8 mouse cellular contexts compared by ENCODE assay signal in genomic region chr3:28805301-28806097, GRCm38 (mm10). TPM values are rescaled to one million over a fixed set of nuclear protein-coding genes. Genes with fewer than 3 reads are reported as not detected.
DNase-seq lines count a peak whose midpoint lies in the region; ATAC-seq and TF ChIP-seq lines count a peak whose summit lies in the region.

TSS of gene Rpl22l1 (plus strand) at chr3:28805436.

- under 1% methylated on average over 72 of the region's 72 CpGs for whole genome bisulfite sequencing in forebrain, embryonic 10.5 days
- WGBS in heart, embryonic 15.5 days: under 1% methylated on average over 69 of the region's 72 CpGs
- WGBS in liver, embryonic 14.5 days (ENCODE audit: insufficient replicate concordance): under 1% methylated on average over 72 of the region's 72 CpGs
- under 1% methylated on average over 72 of the region's 72 CpGs for WGBS in neural tube, embryonic 11.5 days
- WGBS in stomach, postnatal 0 days: under 1% methylated on average over 70 of the region's 72 CpGs

- H3K4me3 ChIP-seq in forebrain, embryonic 10.5 days: peak within 1 kb of the TSS; percentile 86
- H3K4me3 ChIP-seq in heart, embryonic 15.5 days: peak within 1 kb of the TSS; percentile 89
- H3K4me3 ChIP-seq in liver, embryonic 14.5 days (ENCODE audit: insufficient read depth in 1 of 2, low read depth in 2 of 2, low read length in 2 of 2): peak within 1 kb of the TSS; percentile 71 to 89
- peak within 1 kb of the TSS; percentile 88 for H3K4me3 ChIP-seq in neural tube, embryonic 11.5 days (ENCODE audit: low read depth, low read length)
- H3K4me3 ChIP-seq in stomach, postnatal 0 days (ENCODE audit: low read depth, low read length): peak within 1 kb of the TSS; percentile 85

- peak within 1 kb of the TSS; percentile 97 for H3K27ac ChIP-seq in forebrain, embryonic 10.5 days
- peak within 1 kb of the TSS; percentile 75 for H3K27ac ChIP-seq in heart, embryonic 15.5 days
- H3K27ac ChIP-seq in liver, embryonic 14.5 days: peak within 1 kb of the TSS; percentile 61
- peak within 1 kb of the TSS; percentile 72; the same call in 1 of the 2 replicates for H3K27ac ChIP-seq in neural tube, embryonic 11.5 days (ENCODE audit: low read depth, low read length)
- H3K27ac ChIP-seq in stomach, postnatal 0 days (replicated peaks): peak within 1 kb of the TSS; percentile 88

- TF ChIP-seq EP300 in liver, embryonic 14.5 days (IDR thresholded peaks at IDR 0.05; ENCODE audit: low read depth): no peak; the same call in 1 of the 2 replicates
- TF ChIP-seq EP300 in stomach, postnatal 0 days (optimal IDR thresholded peaks at IDR 0.05): peak; percentile 58

- ATAC-seq in heart, embryonic 15.5 days (replicated peaks; ENCODE audit: insufficient number of reproducible peaks, insufficient read depth, low FRiP score, low read depth): peak; percentile 100
- ATAC-seq in liver, embryonic 14.5 days (ENCODE audit: insufficient read depth): peak; percentile 98
- ATAC-seq in neural tube, embryonic 11.5 days (ENCODE audit: insufficient read depth, low FRiP score, low TSS enrichment): peak; percentile 99
- peak; percentile 100 for ATAC-seq in stomach, postnatal 0 days (ENCODE audit: low FRiP score, low TSS enrichment)

- H3K36me3 ChIP-seq in forebrain, embryonic 10.5 days (replicated peaks): peaks cover 31% of the 10 kb centered on the region
- peaks cover 12% of the 10 kb centered on the region for H3K36me3 ChIP-seq in heart, embryonic 15.5 days
- peaks cover 20% of the 10 kb centered on the region for H3K36me3 ChIP-seq in liver, embryonic 14.5 days (replicated peaks; ENCODE audit: control insufficient read depth, insufficient read depth, low read depth)
- no peaks in the 10 kb centered on the region for H3K36me3 ChIP-seq in neural tube, embryonic 11.5 days (ENCODE audit: control insufficient read depth, insufficient read depth, low read length)
- H3K36me3 ChIP-seq in stomach, postnatal 0 days (ENCODE audit: control insufficient read depth, insufficient read depth, low read length): no peaks in the 10 kb centered on the region

- peaks cover 15% of the 10 kb centered on the region for H3K4me1 ChIP-seq in forebrain, embryonic 10.5 days
- H3K4me1 ChIP-seq in heart, embryonic 15.5 days (replicated peaks): peaks cover 10% of the 10 kb centered on the region
- peaks cover 5 to 8% of the 10 kb centered on the region in 2 experiments for H3K4me1 ChIP-seq in liver, embryonic 14.5 days (replicated peaks; ENCODE audit: control insufficient read depth in 2 of 2, insufficient read depth in 2 of 2, low read length in 1 of 2)
- no peaks in the 10 kb centered on the region for H3K4me1 ChIP-seq in neural tube, embryonic 11.5 days (ENCODE audit: control insufficient read depth, insufficient read depth, low read length)
- H3K4me1 ChIP-seq in stomach, postnatal 0 days (replicated peaks; ENCODE audit: control insufficient read depth, insufficient read depth): no peaks in the 10 kb centered on the region; the same call in 1 of the 2 replicates

- no peaks in the 10 kb centered on the region for H3K27me3 ChIP-seq in forebrain, embryonic 10.5 days (ENCODE audit: poor library complexity, severe bottlenecking)
- H3K27me3 ChIP-seq in heart, embryonic 15.5 days: no peaks in the 10 kb centered on the region
- H3K27me3 ChIP-seq in liver, embryonic 14.5 days (ENCODE audit: control insufficient read depth, insufficient read depth, low read length): no peaks in the 10 kb centered on the region
- no peaks in the 10 kb centered on the region for H3K27me3 ChIP-seq in neural tube, embryonic 11.5 days (ENCODE audit: control insufficient read depth, insufficient read depth, low read length)
- H3K27me3 ChIP-seq in stomach, postnatal 0 days (ENCODE audit: control insufficient read depth, insufficient read depth, low read length): no peaks in the 10 kb centered on the region

- DNase-seq in CD8-positive naive resting alpha-beta T cell, adult 2 months (ENCODE audit: low read depth in 2 of 2, low spot score in 2 of 2): peak; percentile 99 to 100
- peak; percentile 93 for DNase-seq in c-Kit-positive CD71-negative TER-119-negative erythroid progenitor cells, embryonic 14.5 days (ENCODE audit: low read depth)
- peak; percentile 98 for DNase-seq in forebrain, embryonic 10.5 days (ENCODE audit: extremely low spot score, low spot score)
- DNase-seq in kidney, postnatal 25 days: peak; percentile 99
- peak; percentile 95 to 97 (median 96) for DNase-seq in liver, embryonic 14.5 days (ENCODE audit: low read depth in 3 of 3, low spot score in 3 of 3)
- DNase-seq in neural tube, embryonic 11.5 days (ENCODE audit: low spot score): peak; percentile 98
- peak; percentile 99 for DNase-seq in stomach, postnatal 0 days (ENCODE audit: low spot score)

- TF ChIP-seq CTCF in liver, embryonic 14.5 days (IDR thresholded peaks at IDR 0.05; ENCODE audit: low read depth): no peak
- no peak for TF ChIP-seq CTCF in stomach, postnatal 0 days (IDR thresholded peaks at IDR 0.05; ENCODE audit: low read depth)

- H3K9ac ChIP-seq in heart, embryonic 15.5 days: peak within 1 kb of the TSS; percentile 94
- H3K9ac ChIP-seq in liver, embryonic 14.5 days (replicated peaks): peak within 1 kb of the TSS; percentile 72
- peak within 1 kb of the TSS; percentile 92 for H3K9ac ChIP-seq in neural tube, embryonic 11.5 days (ENCODE audit: low read length)
- peak within 1 kb of the TSS; percentile 91 for H3K9ac ChIP-seq in stomach, postnatal 0 days (ENCODE audit: low read length)

- peak within 1 kb of the TSS; percentile 74 for H3K4me2 ChIP-seq in heart, embryonic 15.5 days
- H3K4me2 ChIP-seq in liver, embryonic 14.5 days (ENCODE audit: low read depth): peak within 1 kb of the TSS; percentile 77
- peak within 1 kb of the TSS; percentile 55 for H3K4me2 ChIP-seq in neural tube, embryonic 11.5 days (ENCODE audit: low read depth)
- H3K4me2 ChIP-seq in stomach, postnatal 0 days (replicated peaks; ENCODE audit: low read depth): peak within 1 kb of the TSS; percentile 60

- no peaks in the 10 kb centered on the region for H3K9me3 ChIP-seq in forebrain, embryonic 10.5 days
- H3K9me3 ChIP-seq in heart, embryonic 15.5 days (replicated peaks): no peaks in the 10 kb centered on the region
- H3K9me3 ChIP-seq in liver, embryonic 14.5 days (ENCODE audit: control insufficient read depth, low read length): no peaks in the 10 kb centered on the region
- no peaks in the 10 kb centered on the region for H3K9me3 ChIP-seq in neural tube, embryonic 11.5 days (ENCODE audit: control insufficient read depth, low read length)
- H3K9me3 ChIP-seq in stomach, postnatal 0 days (ENCODE audit: control insufficient read depth, low read length): no peaks in the 10 kb centered on the region

RNA-seq across cellular contexts. Expression of gene Rpl22l1, which starts in this region (rescaled TPM):
- 338 and 348 TPM in 2 replicates for polyA plus RNA-seq in forebrain, embryonic 10.5 days (2016; fragmentation: Nextera tagmentation; extraction: Ambion mirVana)
- polyA plus RNA-seq in heart, embryonic 15.5 days (2015; fragmentation: Nextera tagmentation; extraction: Ambion mirVana): 161 and 235 TPM in 2 replicates
- 120 and 191 TPM in 2 replicates for polyA plus RNA-seq in liver, embryonic 14.5 days (2012; rRNA removed)
- polyA plus RNA-seq in liver, embryonic 14.5 days (2014; fragmentation: Nextera tagmentation; extraction: Ambion mirVana): 389 and 416 TPM in 2 replicates
- 307 and 333 TPM in 2 replicates for polyA plus RNA-seq in neural tube, embryonic 11.5 days (2014; fragmentation: Nextera tagmentation; extraction: Ambion mirVana)
- 404 and 420 TPM in 2 replicates for polyA plus RNA-seq in stomach, postnatal 0 days (2015; fragmentation: Nextera tagmentation; extraction: Ambion mirVana)

Comparison
In these comparisons a context has a peak if more than half of its experiments do, and no peak if none do; other contexts are left out.
1. Peak in every context shown above with its lines: DNase-seq, ATAC-seq, H3K4me3 ChIP-seq and H3K27ac ChIP-seq.